Mouse (Mus musculus): ENCODE data around the gene Atraid. TPM values are rescaled to one million over a fixed set of nuclear protein-coding genes. Genes with fewer than 3 reads are reported as not detected.
A peak's percentile ranks its signal among the peaks of the same experiment; 100 is the strongest.
"Not testable (repeated sequence)": the region's sequence is repeated elsewhere in the genome, so short reads cannot be mapped to it uniquely, and the experiment has no call there.

Atraid gene
- total RNA-seq, 1 experiment: 53.7 TPM

GRCm38 (mm10) chr5:31034669-31035068, 13.4 kb upstream of the Atraid start:
- in situ Hi-C loops (cut with MboI; ENCODE audit: low sequenced_read_pairs in 2 of 2, unreplicated experiment in 2 of 2): no loop called here
- Histone ChIP-seq H3K27ac (ENCODE audit: insufficient read depth, low read depth, low read length, poor library complexity, severe bottlenecking) (no peak overlapping the region), H3K9ac (ENCODE audit: insufficient read depth, low read depth, low read length, poor library complexity, severe bottlenecking) (no peak overlapping the region), H3K36me3 (ENCODE audit: control insufficient read depth, insufficient read depth, low read length, poor library complexity, severe bottlenecking) (peaks cover 10% of the 10 kb centered on the region), H3K9me3 (ENCODE audit: control insufficient read depth, insufficient read depth, low read depth, low read length) (no peaks in the 10 kb centered on the region), H3K4me1 (ENCODE audit: control insufficient read depth in 2 of 2, insufficient read depth in 2 of 2, low read length in 2 of 2, poor library complexity in 1 of 2) (peaks cover 0 to 2% of the 10 kb centered on the region in 2 experiments; a peak in 2 of 4 replicates), H3K4me3 (ENCODE audit: insufficient read depth in 1 of 2, low read depth in 1 of 2, low read length in 2 of 2, poor library complexity in 1 of 2, severe bottlenecking in 1 of 2) (no peak overlapping the region)
- no peak for DNase-seq (ENCODE audit: low read depth, low spot score)
- no peak for TF ChIP-seq ZC3H11A (IDR thresholded peaks at IDR 0.05; ENCODE audit: borderline replicate concordance, low read depth, low read length)
- TF ChIP-seq CHD2 (IDR thresholded peaks at IDR 0.05; ENCODE audit: low read depth, low read length): no peak
- TF ChIP-seq HCFC1 (IDR thresholded peaks at IDR 0.05; ENCODE audit: borderline replicate concordance, insufficient read depth, low read length): no peak
- no peak for TF ChIP-seq ZNF384 (IDR thresholded peaks at IDR 0.05; ENCODE audit: low read depth, low read length)
- no peak for TF ChIP-seq MAFK (IDR thresholded peaks at IDR 0.05; ENCODE audit: insufficient read depth, low read depth, low read length)

GRCm38 (mm10) chr5:31036556-31036955, 11.6 kb upstream of the Atraid start:
- H3K9ac ChIP-seq (ENCODE audit: insufficient read depth, low read depth, low read length, poor library complexity, severe bottlenecking); H3K27ac ChIP-seq (ENCODE audit: insufficient read depth, low read depth, low read length, poor library complexity, severe bottlenecking); in situ Hi-C loops (cut with MboI; ENCODE audit: low sequenced_read_pairs in 2 of 2, unreplicated experiment in 2 of 2); H3K4me3 ChIP-seq (ENCODE audit: insufficient read depth in 1 of 2, low read depth in 1 of 2, low read length in 2 of 2, poor library complexity in 1 of 2, severe bottlenecking in 1 of 2); DNase-seq (ENCODE audit: low read depth, low spot score); H3K9me3 ChIP-seq (ENCODE audit: control insufficient read depth, insufficient read depth, low read depth, low read length); H3K4me1 ChIP-seq (ENCODE audit: control insufficient read depth in 2 of 2, insufficient read depth in 2 of 2, low read length in 2 of 2, poor library complexity in 1 of 2): not testable (repeated sequence)
- H3K36me3 ChIP-seq (ENCODE audit: control insufficient read depth, insufficient read depth, low read length, poor library complexity, severe bottlenecking): peaks cover 13% of the 10 kb centered on the region

GRCm38 (mm10) chr5:31038171-31038845, 9.8 kb upstream of the Atraid start:
- no peak for DNase-seq (ENCODE audit: low read depth, low spot score)
- in situ Hi-C loops (cut with MboI; ENCODE audit: low sequenced_read_pairs in 2 of 2, unreplicated experiment in 2 of 2): no loop called here
- Histone ChIP-seq H3K27ac (ENCODE audit: insufficient read depth, low read depth, low read length, poor library complexity, severe bottlenecking) (no peak overlapping the region), H3K9me3 (ENCODE audit: control insufficient read depth, insufficient read depth, low read depth, low read length) (no peaks in the 10 kb centered on the region), H3K4me1 (ENCODE audit: control insufficient read depth in 2 of 2, insufficient read depth in 2 of 2, low read length in 2 of 2, poor library complexity in 1 of 2) (no peaks in the 10 kb centered on the region), H3K9ac (ENCODE audit: insufficient read depth, low read depth, low read length, poor library complexity, severe bottlenecking) (no peak overlapping the region), H3K36me3 (ENCODE audit: control insufficient read depth, insufficient read depth, low read length, poor library complexity, severe bottlenecking) (peaks cover 21% of the 10 kb centered on the region), H3K4me3 (ENCODE audit: insufficient read depth in 1 of 2, low read depth in 1 of 2, low read length in 2 of 2, poor library complexity in 1 of 2, severe bottlenecking in 1 of 2) (no peak overlapping the region)
- TF ChIP-seq ZNF384 (IDR thresholded peaks at IDR 0.05; ENCODE audit: low read depth, low read length) (no peak), ZC3H11A (IDR thresholded peaks at IDR 0.05; ENCODE audit: borderline replicate concordance, low read depth, low read length) (no peak), CHD2 (IDR thresholded peaks at IDR 0.05; ENCODE audit: low read depth, low read length) (no peak), HCFC1 (IDR thresholded peaks at IDR 0.05; ENCODE audit: borderline replicate concordance, insufficient read depth, low read length) (no peak), MAFK (IDR thresholded peaks at IDR 0.05; ENCODE audit: insufficient read depth, low read depth, low read length) (no peak)

GRCm38 (mm10) chr5:31046416-31046815, 1.7 kb upstream of the Atraid start:
- no peak for TF ChIP-seq ZNF384 (IDR thresholded peaks at IDR 0.05; ENCODE audit: low read depth, low read length)
- TF ChIP-seq MAFK (IDR thresholded peaks at IDR 0.05; ENCODE audit: insufficient read depth, low read depth, low read length): no peak
- no peak for TF ChIP-seq CHD2 (IDR thresholded peaks at IDR 0.05; ENCODE audit: low read depth, low read length)
- TF ChIP-seq ZC3H11A (IDR thresholded peaks at IDR 0.05; ENCODE audit: borderline replicate concordance, low read depth, low read length): no peak
- TF ChIP-seq HCFC1 (IDR thresholded peaks at IDR 0.05; ENCODE audit: borderline replicate concordance, insufficient read depth, low read length): no peak

GRCm38 (mm10) chr5:31047074-31047473, 1.0 kb upstream of the Atraid start:
- no peak overlapping the region for H3K27ac ChIP-seq (ENCODE audit: insufficient read depth, low read depth, low read length, poor library complexity, severe bottlenecking)
- no peak for DNase-seq (ENCODE audit: low read depth, low spot score)
- H3K4me3 ChIP-seq (ENCODE audit: insufficient read depth in 1 of 2, low read depth in 1 of 2, low read length in 2 of 2, poor library complexity in 1 of 2, severe bottlenecking in 1 of 2): peak overlapping the region in 1 of 2 experiments; percentile 78; a peak in 3 of 4 replicates
- H3K9ac ChIP-seq (ENCODE audit: insufficient read depth, low read depth, low read length, poor library complexity, severe bottlenecking): no peak overlapping the region
- no peaks in the 10 kb centered on the region for H3K9me3 ChIP-seq (ENCODE audit: control insufficient read depth, insufficient read depth, low read depth, low read length)
- no peaks in the 10 kb centered on the region for H3K4me1 ChIP-seq (ENCODE audit: control insufficient read depth in 2 of 2, insufficient read depth in 2 of 2, low read length in 2 of 2, poor library complexity in 1 of 2)
- TF ChIP-seq HCFC1 (IDR thresholded peaks at IDR 0.05; ENCODE audit: borderline replicate concordance, insufficient read depth, low read length) (no peak), ZNF384 (IDR thresholded peaks at IDR 0.05; ENCODE audit: low read depth, low read length) (no peak), MAFK (IDR thresholded peaks at IDR 0.05; ENCODE audit: insufficient read depth, low read depth, low read length) (no peak), ZC3H11A (IDR thresholded peaks at IDR 0.05; ENCODE audit: borderline replicate concordance, low read depth, low read length) (no peak), CHD2 (IDR thresholded peaks at IDR 0.05; ENCODE audit: low read depth, low read length) (no peak)
- peaks cover 5% of the 10 kb centered on the region; the same call in 1 of the 2 replicates for H3K36me3 ChIP-seq (ENCODE audit: control insufficient read depth, insufficient read depth, low read length, poor library complexity, severe bottlenecking)
- in situ Hi-C loops (cut with MboI; ENCODE audit: low sequenced_read_pairs in 2 of 2, unreplicated experiment in 2 of 2): no loop called here

More at GRCm38 (mm10) chr5:31046416-31046815, 1.7 kb upstream of the Atraid start:
- in situ Hi-C loops (cut with MboI; ENCODE audit: low sequenced_read_pairs in 2 of 2, unreplicated experiment in 2 of 2): no loop called here
- no peak overlapping the region for H3K27ac ChIP-seq (ENCODE audit: insufficient read depth, low read depth, low read length, poor library complexity, severe bottlenecking)
- H3K9me3 ChIP-seq (ENCODE audit: control insufficient read depth, insufficient read depth, low read depth, low read length): no peaks in the 10 kb centered on the region
- peaks cover 8% of the 10 kb centered on the region; the same call in 1 of the 2 replicates for H3K36me3 ChIP-seq (ENCODE audit: control insufficient read depth, insufficient read depth, low read length, poor library complexity, severe bottlenecking)
- no peak for DNase-seq (ENCODE audit: low read depth, low spot score)
- no peak overlapping the region for H3K9ac ChIP-seq (ENCODE audit: insufficient read depth, low read depth, low read length, poor library complexity, severe bottlenecking)
- H3K4me3 ChIP-seq (ENCODE audit: insufficient read depth in 1 of 2, low read depth in 1 of 2, low read length in 2 of 2, poor library complexity in 1 of 2, severe bottlenecking in 1 of 2): no peak overlapping the region
- no peaks in the 10 kb centered on the region for H3K4me1 ChIP-seq (ENCODE audit: control insufficient read depth in 2 of 2, insufficient read depth in 2 of 2, low read length in 2 of 2, poor library complexity in 1 of 2)
